Mouse (Mus musculus): Measurements from ENCODE around the gene Hdgfl3.
"Not testable (repeated sequence)": the region's sequence is repeated elsewhere in the genome, so short reads cannot be mapped to it uniquely, and the experiment has no call there.

Hdgfl3 gene

GRCm38 (mm10) chr7:81855694-81856093, 78.6 kb downstream of the Hdgfl3 start, which contains the start of gene Gm10160:
TSS of gene Gm10160 (minus strand) at chr7:81855794.
- no peak for DNase-seq (ENCODE audit: low read depth, low spot score)

GRCm38 (mm10) chr7:81854568-81855307, 79.5 kb downstream of the Hdgfl3 start:
- no peak for DNase-seq (ENCODE audit: low read depth, low spot score)

- no peak for DNase-seq (ENCODE audit: low read depth, low spot score)
Observed at GRCm38 (mm10) chr7:81851706-81852105, 82.6 kb downstream of the Hdgfl3 start.

GRCm38 (mm10) chr7:81850171-81850570, 84.1 kb downstream of the Hdgfl3 start:
- no peak for DNase-seq (ENCODE audit: low read depth, low spot score)

GRCm38 (mm10) chr7:81849633-81850032, 84.6 kb downstream of the Hdgfl3 start:
- no peak for DNase-seq (ENCODE audit: low read depth, low spot score)

- DNase-seq (ENCODE audit: low read depth, low spot score), result no peak
Observed at GRCm38 (mm10) chr7:81849214-81849613, 85.1 kb downstream of the Hdgfl3 start.

- no peak for DNase-seq (ENCODE audit: low read depth, low spot score)
Observed at GRCm38 (mm10) chr7:81847777-81848176, 86.5 kb downstream of the Hdgfl3 start.

GRCm38 (mm10) chr7:81847010-81847409, 87.3 kb downstream of the Hdgfl3 start:
- DNase-seq (ENCODE audit: low read depth, low spot score), result no peak

GRCm38 (mm10) chr7:81846008-81846407, 88.3 kb downstream of the Hdgfl3 start:
- DNase-seq (ENCODE audit: low read depth, low spot score), result no peak

GRCm38 (mm10) chr7:81845313-81845712, 89.0 kb downstream of the Hdgfl3 start:
- DNase-seq (ENCODE audit: low read depth, low spot score), result no peak

GRCm38 (mm10) chr7:81844801-81845200, 89.5 kb downstream of the Hdgfl3 start:
- DNase-seq (ENCODE audit: low read depth, low spot score), result no peak

GRCm38 (mm10) chr7:81843903-81844302, 90.4 kb downstream of the Hdgfl3 start:
- no peak for DNase-seq (ENCODE audit: low read depth, low spot score)

- no peak for DNase-seq (ENCODE audit: low read depth, low spot score)
Observed at GRCm38 (mm10) chr7:81842998-81843397, 91.3 kb downstream of the Hdgfl3 start.

GRCm38 (mm10) chr7:81842141-81842540, 92.1 kb downstream of the Hdgfl3 start:
- DNase-seq (ENCODE audit: low read depth, low spot score), result no peak

GRCm38 (mm10) chr7:81841439-81841838, 92.8 kb downstream of the Hdgfl3 start:
- no peak for DNase-seq (ENCODE audit: low read depth, low spot score)

GRCm38 (mm10) chr7:81840661-81841181, 93.6 kb downstream of the Hdgfl3 start:
- DNase-seq (ENCODE audit: low read depth, low spot score), result no peak

- DNase-seq (ENCODE audit: low read depth, low spot score), result no peak
Observed at GRCm38 (mm10) chr7:81839746-81840145, 94.5 kb downstream of the Hdgfl3 start.

- not testable (repeated sequence) for DNase-seq (ENCODE audit: low read depth, low spot score)
Observed at GRCm38 (mm10) chr7:81837771-81838170, 96.5 kb downstream of the Hdgfl3 start.

GRCm38 (mm10) chr7:81835430-81835829, 98.8 kb downstream of the Hdgfl3 start:
- no peak for DNase-seq (ENCODE audit: low read depth, low spot score)

- DNase-seq (ENCODE audit: low read depth, low spot score), result peak; percentile 25
Observed at GRCm38 (mm10) chr7:81834847-81835246, 99.4 kb downstream of the Hdgfl3 start.

All from ZHBTc4 (cell line).